Comparison of ENCODE assay signal across 22 mouse cellular contexts in the genomic region with DNA sequence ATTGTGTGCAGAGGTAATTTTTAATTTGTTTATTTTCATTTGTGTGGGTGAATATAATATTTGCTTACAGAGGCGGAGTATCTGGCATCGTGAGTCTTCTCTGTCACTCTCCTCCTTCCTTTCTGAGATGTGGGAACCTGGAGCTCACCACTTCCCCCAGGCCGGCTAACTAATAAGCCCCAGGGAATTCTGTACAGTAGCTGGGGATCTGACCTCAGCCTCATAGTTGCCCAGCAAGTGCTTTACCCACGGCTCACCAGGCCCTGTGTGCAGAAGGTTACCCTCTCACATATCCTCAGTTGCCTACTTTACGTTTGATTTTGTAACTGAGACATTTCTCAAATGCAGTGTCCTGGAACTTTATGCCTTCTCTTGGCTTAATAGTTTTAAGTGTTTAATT.
"Had no signal": no experiment of that assay in that cellular context is flagged by ENCODE, and none has a peak within 500 bp of the region (broad histone marks: within the 10 kb centered on the region; RNA-seq: fewer than 3 reads in every experiment).

No protein-coding gene starts in this region.

- H3K4me1 ChIP-seq: hindbrain, embryonic 15.5 days; limb, embryonic 13.5 days; limb, embryonic 15.5 days; liver, embryonic 12.5 days had no signal

- ATAC-seq: hindbrain, postnatal 0 days; intestine, embryonic 16.5 days; liver, embryonic 12.5 days had no signal

- DNase-seq: gastrocnemius, postnatal 14 days; gastrocnemius, postnatal 36 days; heart, adult 18-20 months; heart, postnatal 10 days; kidney, adult 18-20 months; kidney, adult 8-10 months; kidney, postnatal 14 days; kidney, postnatal 36 days; layer of hippocampus, adult 9-11 months; layer of hippocampus, postnatal 36 days; left cerebral cortex, postnatal 4 days had no signal

- H3K9ac ChIP-seq: heart, embryonic 12.5 days; hindbrain, embryonic 13.5 days; hindbrain, embryonic 15.5 days; limb, embryonic 13.5 days; limb, embryonic 15.5 days; liver, embryonic 12.5 days; liver, embryonic 14.5 days had no signal

- H3K9me3 ChIP-seq: heart, embryonic 10.5 days; heart, embryonic 12.5 days; hindbrain, embryonic 13.5 days; hindbrain, embryonic 15.5 days; limb, embryonic 13.5 days; limb, embryonic 15.5 days; liver, embryonic 12.5 days had no signal

- H3K27ac ChIP-seq: heart, embryonic 10.5 days; hindbrain, embryonic 13.5 days; hindbrain, embryonic 15.5 days; hindbrain, postnatal 0 days; kidney, postnatal 0 days; limb, embryonic 13.5 days; limb, embryonic 15.5 days; liver, embryonic 12.5 days; liver, embryonic 14.5 days had no signal

- H3K4me3 ChIP-seq: heart, embryonic 10.5 days; heart, embryonic 12.5 days; hindbrain, embryonic 13.5 days; hindbrain, embryonic 15.5 days; limb, embryonic 13.5 days; limb, embryonic 15.5 days; liver, embryonic 12.5 days had no signal

- H3K4me2 ChIP-seq: heart, embryonic 12.5 days; hindbrain, embryonic 13.5 days; hindbrain, embryonic 15.5 days; limb, embryonic 13.5 days; limb, embryonic 15.5 days; liver, embryonic 12.5 days had no signal

- H3K36me3 ChIP-seq: limb, embryonic 15.5 days; liver, embryonic 12.5 days had no signal

- H3K27me3 ChIP-seq: heart, embryonic 12.5 days; hindbrain, embryonic 13.5 days; hindbrain, embryonic 15.5 days; limb, embryonic 13.5 days; limb, embryonic 15.5 days; liver, embryonic 12.5 days had no signal
